Mouse (Mus musculus) forebrain, embryonic 12.5 days (tissue): ENCODE data around the gene Rcc2. TPM values are rescaled to one million over a fixed set of nuclear protein-coding genes. Genes with fewer than 3 reads are reported as not detected.

Experiments used
- ATAC-seq: fragments of 200-750 bp; cut with Nextera tagmentation; 2 replicates; pipeline ENCODE4 v1.8.0; 2017; ENCODE audit warnings: moderate TSS enrichment; ENCODE audit not compliant: low FRiP score
- H3K27ac ChIP-seq: fragments of 300-500 bp; sonication (generic); 2 replicates; pipeline ENCODE4 v1.5.1; 2016; ENCODE audit warnings: mild to moderate bottlenecking
- H3K27me3 ChIP-seq: fragments of 300-500 bp; sonication (generic); 2 replicates; pipeline ENCODE4 v1.6.1; 2016; ENCODE audit warnings: mild to moderate bottlenecking
- H3K36me3 ChIP-seq: fragments of 300-500 bp; sonication (generic); replicated peaks from 2 replicates; pipeline ENCODE4 v1.6.1; 2016; ENCODE audit warnings: mild to moderate bottlenecking
- H3K4me1 ChIP-seq: fragments of 300-500 bp; sonication (generic); 2 replicates; pipeline ENCODE4 v1.6.1; 2016
- H3K4me2 ChIP-seq: fragments of 300-500 bp; sonication (generic); 2 replicates; pipeline ENCODE4 v1.6.1; 2016; ENCODE audit warnings: mild to moderate bottlenecking, moderate library complexity
- H3K4me3 ChIP-seq: fragments of 300-500 bp; sonication (generic); replicated peaks from 2 replicates; pipeline ENCODE4 v1.5.1; 2016; ENCODE audit warnings: mild to moderate bottlenecking
- H3K9ac ChIP-seq: fragments of 300-500 bp; sonication (generic); 2 replicates; pipeline ENCODE4 v1.6.1; 2016; ENCODE audit warnings: mild to moderate bottlenecking
- H3K9me3 ChIP-seq: fragments of 300-500 bp; sonication (generic); 2 replicates; pipeline ENCODE4 v1.6.1; 2016
- WGBS: fragments of 180-500 bp; shearing (Covaris S2); methylation state at CpG from one replicate; pipeline ENCODE4 v1.1.7; 2016; 5-methylcytosine and 5-hydroxymethylcytosine counted together
- polyA plus RNA-seq: library from polyadenylated mRNA; unstranded; fragments of >200 nt; fragmentation: Nextera tagmentation; extraction: Ambion mirVana; gene quantifications from 2 replicates; pipeline ENCODE4 v1.2.1, GENCODE M21; 2016

The Rcc2 gene
- polyA plus RNA-seq, 1 experiment from 2014 or later = 81.3 TPM

DNA sequence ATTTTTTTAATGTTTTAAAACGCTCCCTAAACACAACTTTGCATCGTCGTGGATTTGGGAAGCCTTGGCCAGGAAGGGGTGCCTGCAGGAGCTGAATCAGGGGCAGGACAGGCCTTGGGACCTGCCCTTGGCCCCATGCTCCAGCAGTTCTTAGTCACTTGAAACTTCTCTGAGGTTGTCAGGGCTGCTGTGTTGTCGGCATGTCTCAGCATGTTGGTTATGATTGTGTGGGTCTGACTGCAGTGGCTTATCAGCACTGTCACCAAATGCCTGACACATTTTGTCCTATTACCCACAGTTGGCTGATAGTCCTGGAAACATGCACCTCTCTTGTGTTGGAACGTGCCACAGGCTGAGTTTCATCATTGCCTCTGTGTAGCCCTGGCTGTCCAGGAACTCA lies 19.8 kb downstream of the Rcc2 start:
- Histone ChIP-seq H3K36me3 (peaks cover 89% of the 10 kb centered on the region), H3K27ac (no peak overlapping the region), H3K4me1 (peaks cover 12% of the 10 kb centered on the region), H3K4me3 (no peak overlapping the region), H3K27me3 (no peaks in the 10 kb centered on the region), H3K9ac (no peak overlapping the region), H3K9me3 (no peaks in the 10 kb centered on the region), H3K4me2 (no peak overlapping the region)
- WGBS = 94% methylated on average over 5 of the region's 5 CpGs
- ATAC-seq = no peak

GRCm38 (mm10) chr4:140721968-140722490 lies 21.7 kb downstream of the Rcc2 start:
- Histone ChIP-seq H3K9me3 (no peaks in the 10 kb centered on the region), H3K36me3 (peaks cover 74% of the 10 kb centered on the region), H3K4me2 (no peak overlapping the region), H3K27ac (no peak overlapping the region), H3K4me3 (no peak overlapping the region), H3K9ac (no peak overlapping the region), H3K4me1 (peaks cover 12% of the 10 kb centered on the region), H3K27me3 (no peaks in the 10 kb centered on the region)
- no peak for ATAC-seq
- 91% methylated on average over 20 of the region's 20 CpGs for WGBS

- no peaks in the 10 kb centered on the region for H3K27me3 ChIP-seq
- H3K27ac ChIP-seq = no peak overlapping the region
- peaks cover 12% of the 10 kb centered on the region for H3K4me1 ChIP-seq
- H3K9me3 ChIP-seq = no peaks in the 10 kb centered on the region
- no peak overlapping the region for H3K4me3 ChIP-seq
- WGBS = 86% methylated on average over 9 of the region's 9 CpGs
- H3K9ac ChIP-seq = no peak overlapping the region
- H3K4me2 ChIP-seq = no peak overlapping the region
- H3K36me3 ChIP-seq = peaks cover 72% of the 10 kb centered on the region
- no peak for ATAC-seq
Measured at GRCm38 (mm10) chr4:140722710-140723109, 22.4 kb downstream of the Rcc2 start.

DNA sequence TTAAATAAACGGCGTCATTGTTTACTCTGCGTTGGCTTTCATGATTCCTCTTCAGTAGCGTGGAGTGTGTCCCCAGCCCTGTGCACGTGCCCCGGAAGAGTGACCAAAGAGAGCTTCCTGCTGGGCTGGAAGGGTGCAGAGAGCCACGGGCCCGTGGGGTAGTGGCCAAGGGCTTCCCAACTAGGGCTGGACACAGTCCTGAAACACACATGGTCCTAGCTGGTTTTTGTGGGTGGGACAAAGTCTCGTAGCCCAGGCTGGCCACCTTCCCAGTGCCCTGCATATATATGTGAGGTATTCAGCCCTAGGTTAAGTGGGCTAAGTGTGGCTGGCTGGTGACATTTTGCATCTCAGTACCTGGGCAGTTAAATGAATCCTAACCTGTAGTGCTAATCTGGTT lies 22.9 kb downstream of the Rcc2 start:
- no peaks in the 10 kb centered on the region for H3K27me3 ChIP-seq
- 85% methylated on average over 9 of the region's 9 CpGs for WGBS
- no peaks in the 10 kb centered on the region for H3K9me3 ChIP-seq
- no peak overlapping the region for H3K4me3 ChIP-seq
- H3K4me2 ChIP-seq = no peak overlapping the region
- 0 out of 2 replicates have a peak overlapping the region, but pooled peaks have one; percentile 56 for H3K27ac ChIP-seq
- peaks cover 67% of the 10 kb centered on the region for H3K36me3 ChIP-seq
- H3K4me1 ChIP-seq = peaks cover 12% of the 10 kb centered on the region
- ATAC-seq = 0 out of 2 replicates have a peak, but pooled peaks have one; percentile 12
- no peak overlapping the region for H3K9ac ChIP-seq

DNA sequence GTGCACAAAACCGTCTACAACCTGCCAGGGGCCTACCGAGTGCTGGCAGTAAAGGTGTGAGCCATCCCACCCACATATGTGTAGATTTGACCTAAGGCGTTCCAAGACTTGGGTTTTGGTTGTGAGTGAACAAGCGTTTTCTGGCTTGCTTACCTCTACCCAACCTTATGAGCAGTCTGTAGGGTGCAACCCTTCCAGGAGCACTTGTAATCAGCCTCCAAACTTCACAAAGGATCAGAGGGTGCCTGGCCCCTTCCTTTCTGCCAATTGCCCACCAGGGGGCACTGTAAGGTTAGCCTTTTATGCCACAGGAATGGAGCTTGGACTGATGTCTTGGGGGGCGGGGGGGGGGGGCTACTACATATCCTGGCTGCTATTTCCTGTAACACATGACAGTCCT lies 23.5 kb downstream of the Rcc2 start:
- Histone ChIP-seq H3K9me3 (no peaks in the 10 kb centered on the region), H3K9ac (no peak overlapping the region), H3K4me1 (peaks cover 12% of the 10 kb centered on the region), H3K4me2 (no peak overlapping the region), H3K27ac (0 out of 2 replicates have a peak overlapping the region, but pooled peaks have one; percentile 56), H3K4me3 (no peak overlapping the region), H3K27me3 (no peaks in the 10 kb centered on the region), H3K36me3 (peaks cover 61% of the 10 kb centered on the region)
- 60% methylated on average over 5 of the region's 5 CpGs for WGBS
- ATAC-seq = peak; percentile 21; the same call in 1 of the 2 replicates

GRCm38 (mm10) chr4:140724739-140725138 lies 24.4 kb downstream of the Rcc2 start:
- no peaks in the 10 kb centered on the region for H3K27me3 ChIP-seq
- peaks cover 51% of the 10 kb centered on the region for H3K36me3 ChIP-seq
- peaks cover 12% of the 10 kb centered on the region for H3K4me1 ChIP-seq
- no peak overlapping the region for H3K9ac ChIP-seq
- no peak for ATAC-seq
- WGBS = 79% methylated on average over 6 of the region's 6 CpGs
- H3K27ac ChIP-seq = no peak overlapping the region; the same call in 1 of the 2 replicates
- no peak overlapping the region for H3K4me3 ChIP-seq
- no peak overlapping the region for H3K4me2 ChIP-seq
- no peaks in the 10 kb centered on the region for H3K9me3 ChIP-seq

GRCm38 (mm10) chr4:140726907-140727306 lies 26.6 kb downstream of the Rcc2 start:
- Histone ChIP-seq H3K4me3 (no peak overlapping the region), H3K9ac (no peak overlapping the region), H3K9me3 (no peaks in the 10 kb centered on the region), H3K4me1 (peaks cover 12% of the 10 kb centered on the region), H3K4me2 (no peak overlapping the region), H3K27me3 (no peaks in the 10 kb centered on the region), H3K36me3 (peaks cover 30% of the 10 kb centered on the region), H3K27ac (no peak overlapping the region)
- 90% methylated on average over 12 of the region's 12 CpGs for WGBS
- no peak for ATAC-seq

DNA sequence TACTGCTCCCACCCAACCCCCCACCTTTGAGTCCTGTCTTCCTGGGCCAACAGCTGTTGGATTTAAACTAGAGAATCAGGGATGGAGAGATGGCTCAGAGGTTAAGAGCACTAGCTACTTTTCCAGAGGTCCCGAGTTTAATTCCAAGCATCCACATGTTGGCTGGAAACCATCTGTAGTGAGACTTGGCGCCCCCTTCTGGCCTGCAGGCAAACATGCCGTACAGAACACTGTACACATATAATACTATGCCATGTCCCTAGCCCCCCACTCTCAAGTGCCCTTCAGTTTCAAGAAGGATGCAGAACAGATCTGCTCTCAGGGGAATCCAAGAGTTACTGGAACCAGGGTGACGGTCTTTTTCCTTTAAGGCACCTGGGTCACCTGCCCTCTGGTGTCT lies 31.3 kb downstream of the Rcc2 start:
- Histone ChIP-seq H3K9ac (no peak overlapping the region), H3K27me3 (no peaks in the 10 kb centered on the region), H3K4me2 (no peak overlapping the region), H3K36me3 (peaks cover 6% of the 10 kb centered on the region), H3K4me1 (no peaks in the 10 kb centered on the region), H3K9me3 (no peaks in the 10 kb centered on the region), H3K27ac (no peak overlapping the region), H3K4me3 (no peak overlapping the region)
- WGBS = 83% methylated on average over 4 of the region's 4 CpGs
- no peak for ATAC-seq

DNA sequence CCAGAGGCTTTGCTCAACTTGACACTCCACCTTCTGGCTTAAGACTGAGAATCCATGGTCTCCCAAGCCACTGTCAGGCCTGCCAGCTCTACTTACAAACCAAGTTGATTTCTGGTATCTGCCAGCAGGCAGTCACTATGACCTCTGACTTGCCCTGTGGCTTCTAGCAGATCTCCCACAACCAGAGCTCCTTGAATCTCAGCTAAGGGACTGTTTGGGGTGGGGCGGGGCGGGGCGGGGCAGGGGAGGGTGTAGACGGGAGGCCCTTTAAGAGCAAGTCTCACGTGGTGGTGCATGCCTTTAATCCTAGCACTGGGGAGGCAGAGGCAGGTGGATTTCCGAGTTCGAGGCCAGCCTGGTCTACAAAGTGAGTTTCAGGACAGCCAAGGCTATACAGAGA lies 32.5 kb downstream of the Rcc2 start:
- Histone ChIP-seq H3K9ac (no peak overlapping the region), H3K27me3 (no peaks in the 10 kb centered on the region), H3K4me3 (no peak overlapping the region), H3K4me1 (no peaks in the 10 kb centered on the region), H3K27ac (no peak overlapping the region), H3K4me2 (no peak overlapping the region), H3K9me3 (no peaks in the 10 kb centered on the region), H3K36me3 (no peaks in the 10 kb centered on the region)
- ATAC-seq = no peak
- 82% methylated on average over 7 of the region's 7 CpGs for WGBS

DNA sequence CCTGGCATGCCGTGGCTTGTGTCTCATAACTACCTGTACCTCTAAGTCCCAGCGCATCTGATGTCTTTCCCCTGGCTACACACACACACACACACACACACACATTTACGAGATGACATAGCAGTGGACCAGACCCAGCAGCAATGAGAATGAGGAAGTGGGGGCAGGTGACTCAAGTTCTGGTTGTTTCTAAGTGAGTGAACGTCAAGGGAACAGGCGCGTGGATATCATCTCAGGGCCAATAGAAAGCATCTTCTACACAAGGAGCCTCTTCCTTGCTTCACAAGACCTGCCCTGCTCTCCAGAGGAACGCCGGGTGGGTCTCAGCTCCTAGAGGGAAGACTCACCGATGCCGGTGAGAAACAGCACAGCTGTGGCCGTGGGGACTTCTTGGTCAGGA lies 40.3 kb downstream of the Rcc2 start:
- H3K4me1 ChIP-seq = no peaks in the 10 kb centered on the region; the same call in 1 of the 2 replicates
- H3K27me3 ChIP-seq = 0 out of 2 replicates have a peak, but pooled peaks cover 5% of the 10 kb centered on the region
- 91% methylated on average over 11 of the region's 11 CpGs for whole genome bisulfite sequencing
- H3K4me3 ChIP-seq = no peak overlapping the region
- no peak overlapping the region for H3K9ac ChIP-seq
- H3K36me3 ChIP-seq = no peaks in the 10 kb centered on the region
- H3K9me3 ChIP-seq = no peaks in the 10 kb centered on the region
- no peak overlapping the region for H3K4me2 ChIP-seq
- ATAC-seq = no peak
- H3K27ac ChIP-seq = no peak overlapping the region

DNA sequence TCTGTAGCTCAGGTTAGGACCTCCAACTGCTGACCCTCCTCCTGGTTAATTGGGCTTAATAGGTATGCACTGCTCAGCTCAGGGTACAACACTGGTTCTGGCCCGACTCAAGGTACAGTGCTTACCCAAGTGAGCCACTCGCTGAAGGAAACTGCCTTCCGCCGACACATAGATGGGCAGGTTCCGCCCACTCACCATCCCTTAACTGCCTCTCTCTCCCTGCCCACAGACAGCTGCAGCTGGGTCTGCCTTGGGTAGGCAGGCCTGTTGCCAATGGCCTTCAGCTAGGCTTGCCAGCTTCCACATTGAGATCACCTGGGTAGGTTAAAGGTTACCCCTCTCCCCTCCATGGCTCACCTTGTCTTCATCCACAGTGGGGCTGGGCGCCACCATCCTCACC lies 41.1 kb downstream of the Rcc2 start:
- Histone ChIP-seq H3K4me2 (no peak overlapping the region), H3K27ac (no peak overlapping the region), H3K9me3 (no peaks in the 10 kb centered on the region), H3K9ac (no peak overlapping the region), H3K36me3 (no peaks in the 10 kb centered on the region), H3K4me3 (no peak overlapping the region), H3K27me3 (0 out of 2 replicates have a peak, but pooled peaks cover 5% of the 10 kb centered on the region), H3K4me1 (no peaks in the 10 kb centered on the region; the same call in 1 of the 2 replicates)
- ATAC-seq = no peak
- 88% methylated on average over 6 of the region's 6 CpGs for WGBS

GRCm38 (mm10) chr4:140742543-140742942 lies 42.2 kb downstream of the Rcc2 start, which contains the start of gene Padi6:
Padi6 (minus strand) TSS chr4:140742643.
- Histone ChIP-seq H3K4me1 (no peaks in the 10 kb centered on the region; the same call in 1 of the 2 replicates), H3K9me3 (no peaks in the 10 kb centered on the region), H3K36me3 (no peaks in the 10 kb centered on the region), H3K27ac (no peak within 1 kb of the TSS), H3K9ac (no peak within 1 kb of the TSS), H3K4me2 (no peak within 1 kb of the TSS), H3K4me3 (no peak within 1 kb of the TSS), H3K27me3 (0 out of 2 replicates have a peak, but pooled peaks cover 5% of the 10 kb centered on the region)
- WGBS = 90% methylated on average over 2 of the region's 2 CpGs
- no peak for ATAC-seq

DNA sequence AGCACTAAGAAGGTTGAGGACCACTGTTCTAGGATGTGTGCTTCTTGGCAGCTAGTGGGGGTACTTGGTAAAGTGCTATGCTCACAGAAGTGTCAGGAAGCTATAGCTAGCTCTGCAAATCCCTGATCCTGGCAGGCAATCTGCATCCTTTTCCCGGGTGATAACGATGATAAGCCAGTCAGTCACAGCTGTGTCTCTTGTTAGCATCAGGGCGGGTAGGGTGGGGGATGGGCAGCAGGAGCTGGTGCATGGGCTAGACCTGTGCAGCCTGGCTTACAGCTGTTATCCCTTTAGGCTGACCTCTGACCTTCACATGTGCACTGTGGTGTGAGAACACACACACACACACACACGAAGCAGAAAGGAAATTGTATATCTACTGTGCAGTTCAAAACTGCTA lies 42.7 kb downstream of the Rcc2 start:
- Histone ChIP-seq H3K4me3 (no peak overlapping the region), H3K4me2 (no peak overlapping the region), H3K4me1 (no peaks in the 10 kb centered on the region; the same call in 1 of the 2 replicates), H3K9ac (no peak overlapping the region), H3K9me3 (no peaks in the 10 kb centered on the region), H3K36me3 (no peaks in the 10 kb centered on the region), H3K27ac (no peak overlapping the region), H3K27me3 (peaks cover 5% of the 10 kb centered on the region; the same call in 1 of the 2 replicates)
- ATAC-seq = 0 out of 2 replicates have a peak, but pooled peaks have one; percentile 51
- WGBS = 39% methylated on average over 4 of the region's 4 CpGs
